Mouse (Mus musculus) liver, embryonic 13.5 days (tissue): ENCODE measurements around the gene Fahd1. TPM values are rescaled to one million over a fixed set of nuclear protein-coding genes. Genes with fewer than 3 reads are reported as not detected.
A peak's percentile ranks its signal among the peaks of the same experiment; 100 is the strongest.

Experiments
- ATAC-seq: fragments of 200-750 bp; cut with Nextera tagmentation; 2 replicates; pipeline ENCODE4 v1.8.0; 2017; ENCODE audit warnings: low read depth, mild to moderate bottlenecking, moderate number of reproducible peaks, moderate library complexity
- DNase-seq: peaks from one replicate; pipeline ENCODE4 v3.0.0; 2022
- H3K27ac ChIP-seq: fragments of 300-500 bp; sonication (generic); 2 replicates; pipeline ENCODE4 v1.5.1; 2015; ENCODE audit warnings: moderate library complexity, mild to moderate bottlenecking, inconsistent platforms
- H3K27me3 ChIP-seq: fragments of 300-500 bp; sonication (generic); 2 replicates; pipeline ENCODE4 v1.6.1; 2015; ENCODE audit warnings: mild to moderate bottlenecking, inconsistent platforms
- H3K36me3 ChIP-seq: fragments of 300-500 bp; sonication (generic); 2 replicates; pipeline ENCODE4 v1.6.1; 2015; ENCODE audit warnings: mild to moderate bottlenecking, inconsistent platforms
- H3K4me1 ChIP-seq: fragments of 300-500 bp; sonication (generic); replicated peaks from 2 replicates; pipeline ENCODE4 v1.6.1; 2015; ENCODE audit warnings: inconsistent platforms
- H3K4me2 ChIP-seq: fragments of 300-500 bp; sonication (generic); 2 replicates; pipeline ENCODE4 v1.6.1; 2015; ENCODE audit warnings: inconsistent platforms, mild to moderate bottlenecking, moderate library complexity
- H3K4me3 ChIP-seq: fragments of 300-500 bp; sonication (generic); replicated peaks from 2 replicates; pipeline ENCODE4 v1.5.1; 2015; ENCODE audit warnings: mild to moderate bottlenecking, inconsistent platforms
- H3K9ac ChIP-seq: fragments of 300-500 bp; sonication (generic); 2 replicates; pipeline ENCODE4 v1.6.1; 2015; ENCODE audit warnings: mild to moderate bottlenecking, inconsistent platforms
- H3K9me3 ChIP-seq: fragments of 300-500 bp; sonication (generic); replicated peaks from 2 replicates; pipeline ENCODE4 v1.6.1; 2016; ENCODE audit warnings: inconsistent platforms
- WGBS: fragments of 180-500 bp; shearing (Covaris S2); methylation state at CpG from one replicate; pipeline ENCODE4 v1.1.7; 2015; ENCODE audit not compliant: insufficient replicate concordance; 5-methylcytosine and 5-hydroxymethylcytosine counted together
- polyA plus RNA-seq: library from polyadenylated mRNA; unstranded; fragments of >200 nt; fragmentation: Nextera tagmentation; extraction: Ambion mirVana; gene quantifications from 2 replicates; pipeline ENCODE4 v1.2.1, GENCODE M21; 2015

Gene Fahd1
- polyA plus RNA-seq, 1 experiment from 2014 or later: 34.6 TPM

DNA sequence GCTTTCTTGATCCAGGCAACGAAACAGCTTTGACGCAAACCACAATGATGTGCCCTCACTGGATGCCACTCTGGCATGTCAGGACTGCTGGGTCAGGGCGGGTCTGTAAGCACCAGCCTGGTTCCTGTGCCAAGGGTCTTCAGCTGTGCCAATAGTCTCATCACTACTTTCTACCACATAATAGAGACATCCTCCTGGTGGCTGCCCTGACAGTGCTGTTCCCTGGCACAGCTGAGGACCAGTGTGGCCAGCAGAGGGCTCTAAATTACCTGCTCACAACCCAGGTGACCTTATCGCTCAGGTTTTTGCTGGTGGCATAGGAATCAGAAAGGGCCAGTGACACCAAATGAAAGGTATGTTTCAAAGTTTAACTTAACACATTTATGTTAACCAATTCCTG lies 9.0 kb downstream of the Fahd1 start:
- Histone ChIP-seq H3K36me3 (no peaks in the 10 kb centered on the region), H3K4me2 (no peak overlapping the region), H3K27me3 (peaks cover 26% of the 10 kb centered on the region), H3K4me1 (peaks cover 8% of the 10 kb centered on the region; the same call in 1 of the 2 replicates), H3K9me3 (no peaks in the 10 kb centered on the region), H3K4me3 (no peak overlapping the region), H3K27ac (no peak overlapping the region), H3K9ac (no peak overlapping the region)
- WGBS: 57% methylated on average over 4 of the region's 4 CpGs
- ATAC-seq: peak; percentile 67
- no peak for DNase-seq

DNA sequence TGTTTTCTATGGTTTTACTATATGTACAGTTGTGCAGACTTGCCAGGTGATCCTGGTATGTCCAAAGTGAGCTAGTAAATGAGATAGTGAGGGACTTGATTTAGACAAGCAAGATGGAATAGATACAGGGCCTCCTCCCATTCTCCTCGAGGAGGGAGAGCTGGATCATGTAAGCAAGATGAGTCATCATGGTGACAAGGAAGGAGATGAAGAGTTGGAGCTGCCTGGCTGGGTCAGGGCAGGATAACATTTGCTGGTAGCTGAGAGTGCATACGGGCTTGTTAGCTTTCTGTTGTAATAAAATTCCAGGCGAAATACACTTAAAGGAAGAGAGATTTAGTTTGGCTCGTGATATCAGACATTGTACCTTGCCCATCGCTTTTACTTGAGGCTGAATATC lies 9.8 kb downstream of the Fahd1 start:
- no peak for ATAC-seq
- no peak overlapping the region for H3K4me3 ChIP-seq
- DNase-seq: no peak
- peaks cover 5% of the 10 kb centered on the region; the same call in 1 of the 2 replicates for H3K4me1 ChIP-seq
- no peaks in the 10 kb centered on the region for H3K9me3 ChIP-seq
- no peaks in the 10 kb centered on the region for H3K36me3 ChIP-seq
- H3K9ac ChIP-seq: no peak overlapping the region
- peaks cover 28% of the 10 kb centered on the region for H3K27me3 ChIP-seq
- 33% methylated on average over 5 of the region's 5 CpGs for WGBS
- H3K27ac ChIP-seq: no peak overlapping the region
- H3K4me2 ChIP-seq: no peak overlapping the region

DNA sequence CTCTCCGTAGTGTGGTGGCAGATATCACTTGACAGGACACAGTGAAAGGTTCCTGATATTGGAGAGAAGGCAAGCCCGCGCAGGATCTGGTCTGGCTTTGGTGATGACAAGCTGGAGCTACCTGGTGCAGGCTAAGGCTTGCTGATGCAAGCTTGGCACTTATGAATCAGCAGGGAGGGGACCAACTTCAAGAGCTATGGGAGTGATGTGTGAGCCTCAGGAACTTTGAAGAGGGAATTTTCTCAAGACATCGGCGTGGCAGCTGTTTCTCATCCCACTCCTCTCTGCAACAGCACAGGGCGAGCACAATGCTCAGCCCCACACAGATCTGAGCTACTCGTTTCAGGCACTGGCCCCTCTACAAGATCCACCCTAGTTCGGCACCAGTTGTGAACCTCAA lies 10.3 kb downstream of the Fahd1 start, which contains the start of gene Hagh:
Hagh (plus strand) TSS at position 302 of the 400 bp plus-strand sequence.
- ATAC-seq: no peak
- no peaks in the 10 kb centered on the region for H3K9me3 ChIP-seq
- no peaks in the 10 kb centered on the region for H3K36me3 ChIP-seq
- WGBS: 59% methylated on average over 8 of the region's 8 CpGs
- H3K4me3 ChIP-seq: no peak within 1 kb of the TSS
- no peak within 1 kb of the TSS for H3K9ac ChIP-seq
- H3K27me3 ChIP-seq: peaks cover 26% of the 10 kb centered on the region
- H3K4me1 ChIP-seq: peaks cover 3% of the 10 kb centered on the region; the same call in 1 of the 2 replicates
- no peak within 1 kb of the TSS for H3K27ac ChIP-seq
- H3K4me2 ChIP-seq: no peak within 1 kb of the TSS
- DNase-seq: no peak

DNA sequence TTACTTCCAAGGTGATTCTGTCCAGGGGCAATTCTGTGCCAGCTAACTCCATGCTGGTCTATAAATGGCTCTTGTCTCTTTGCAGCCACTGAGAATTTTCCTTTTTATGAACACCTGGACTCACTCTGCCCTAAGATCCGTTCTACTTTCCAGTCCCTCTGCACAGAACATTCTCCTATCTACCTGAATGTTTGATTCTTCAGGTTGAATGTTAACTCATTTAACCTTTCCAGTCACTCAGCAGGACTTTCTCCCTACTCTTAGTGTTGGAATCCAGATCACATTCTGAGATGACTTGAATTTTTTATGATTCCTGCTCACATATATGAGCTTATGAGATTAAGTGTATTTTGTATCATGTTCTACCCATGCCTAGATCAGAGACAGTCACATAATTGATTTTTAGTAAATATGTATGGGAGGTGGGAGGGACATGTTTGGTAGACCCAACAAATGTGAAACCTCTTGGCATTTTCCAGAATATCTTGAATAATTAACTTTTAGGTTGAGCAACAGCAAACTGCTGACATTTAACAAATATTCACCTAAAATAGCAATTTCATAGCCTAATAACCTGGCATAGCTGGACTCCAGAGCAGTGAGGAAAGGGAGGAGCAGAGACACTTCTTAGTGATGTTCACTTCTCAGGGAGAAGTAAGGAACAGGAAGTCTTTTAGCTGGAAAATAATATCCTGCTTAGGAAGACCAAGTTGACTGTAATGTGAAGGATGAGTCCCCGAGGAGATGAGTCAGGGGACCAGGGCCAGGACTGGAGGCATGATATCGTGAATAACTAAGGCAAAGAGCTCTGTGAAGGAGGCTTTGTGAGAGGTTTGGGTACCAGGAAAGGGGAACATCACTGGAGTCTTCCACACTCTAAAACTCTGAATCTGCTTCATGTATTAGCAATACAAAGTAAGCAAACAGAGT lies 28.5 kb downstream of the Fahd1 start:
- WGBS: 39% methylated on average over 3 of the region's 3 CpGs
- no peak overlapping the region for H3K4me2 ChIP-seq
- no peaks in the 10 kb centered on the region for H3K4me1 ChIP-seq
- no peak overlapping the region for H3K27ac ChIP-seq
- no peaks in the 10 kb centered on the region for H3K36me3 ChIP-seq
- H3K27me3 ChIP-seq: peaks cover 28% of the 10 kb centered on the region
- no peak overlapping the region for H3K4me3 ChIP-seq
- DNase-seq: no peak
- no peaks in the 10 kb centered on the region for H3K9me3 ChIP-seq
- H3K9ac ChIP-seq: no peak overlapping the region
- ATAC-seq: no peak

DNA sequence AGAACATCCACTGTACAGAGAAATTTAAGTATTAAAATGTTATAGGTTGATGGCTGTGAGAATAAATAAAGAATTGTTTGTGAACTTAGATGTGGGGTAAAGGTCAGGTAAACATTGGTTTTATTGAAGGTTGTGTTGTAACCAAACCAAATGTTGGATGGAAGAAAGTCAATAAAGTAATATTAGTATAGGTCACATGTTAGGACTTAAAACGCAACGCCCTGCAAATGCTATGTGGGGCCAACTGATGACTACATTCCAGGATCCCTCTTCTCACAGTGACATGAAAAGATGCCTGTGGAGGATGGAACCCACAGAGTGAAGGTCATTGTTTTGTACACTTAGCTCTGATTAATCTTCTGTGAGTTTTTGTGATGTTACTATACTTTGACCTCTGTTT lies 30.7 kb downstream of the Fahd1 start:
- H3K27me3 ChIP-seq: peaks cover 18% of the 10 kb centered on the region
- ATAC-seq (no peak), DNase-seq (no peak)
- no peak overlapping the region for H3K27ac ChIP-seq
- H3K9me3 ChIP-seq: no peaks in the 10 kb centered on the region
- H3K36me3 ChIP-seq: no peaks in the 10 kb centered on the region
- H3K4me3 ChIP-seq: no peak overlapping the region
- WGBS: 56% methylated on average over 2 of the region's 2 CpGs
- no peak overlapping the region for H3K9ac ChIP-seq
- H3K4me1 ChIP-seq: peaks cover 10% of the 10 kb centered on the region
- no peak overlapping the region for H3K4me2 ChIP-seq

DNA sequence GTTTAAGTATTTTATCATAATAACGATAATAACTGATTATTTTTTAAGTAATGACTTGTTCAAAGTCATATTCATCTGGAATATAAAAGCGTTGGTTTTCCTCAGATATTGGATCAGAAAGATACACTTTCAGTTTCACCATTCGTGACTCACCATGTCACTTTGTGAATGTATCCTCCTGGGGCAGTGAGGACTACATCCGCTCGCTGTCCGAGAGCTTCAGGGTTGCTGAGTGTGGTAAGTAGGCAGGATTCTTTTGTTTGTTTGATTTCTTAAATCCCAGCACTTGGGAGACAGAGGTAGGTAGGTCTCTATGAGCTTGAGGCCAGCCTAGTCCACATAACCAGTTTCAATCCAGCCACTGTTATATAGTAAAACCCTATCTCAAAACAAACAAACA lies 32.0 kb downstream of the Fahd1 start:
- ATAC-seq: no peak
- Histone ChIP-seq H3K27ac (no peak overlapping the region), H3K4me3 (no peak overlapping the region), H3K4me1 (peaks cover 17% of the 10 kb centered on the region), H3K9ac (no peak overlapping the region), H3K4me2 (no peak overlapping the region), H3K9me3 (no peaks in the 10 kb centered on the region), H3K36me3 (no peaks in the 10 kb centered on the region), H3K27me3 (peaks cover 10% of the 10 kb centered on the region)
- WGBS: 50% methylated on average over 6 of the region's 6 CpGs
- DNase-seq: no peak

DNA sequence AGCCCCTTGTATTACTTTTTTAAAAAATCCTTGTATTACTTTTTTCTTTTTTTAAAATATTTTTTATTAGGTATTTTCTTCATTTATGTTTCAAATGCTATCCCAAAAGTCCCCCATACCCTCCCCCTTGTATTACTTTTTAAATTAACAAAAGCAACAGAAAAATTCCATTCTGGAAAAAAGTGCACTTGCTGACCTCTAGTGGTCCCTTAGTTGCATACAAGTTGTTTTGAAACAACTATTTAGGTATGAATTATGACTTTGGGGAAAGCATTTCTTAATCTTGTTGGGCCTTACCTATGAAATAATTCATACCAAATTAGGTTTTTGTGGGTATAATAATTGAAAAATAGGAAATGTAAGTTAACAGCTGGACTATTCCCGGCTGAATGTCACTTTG lies 32.7 kb downstream of the Fahd1 start:
- Histone ChIP-seq H3K4me1 (peaks cover 22% of the 10 kb centered on the region), H3K27ac (no peak overlapping the region), H3K4me2 (no peak overlapping the region), H3K9me3 (no peaks in the 10 kb centered on the region), H3K9ac (no peak overlapping the region), H3K27me3 (peaks cover 10% of the 10 kb centered on the region), H3K4me3 (no peak overlapping the region), H3K36me3 (no peaks in the 10 kb centered on the region)
- no peak for ATAC-seq
- DNase-seq: no peak
- 38% methylated on average over 1 of the region's 1 CpGs for WGBS

DNA sequence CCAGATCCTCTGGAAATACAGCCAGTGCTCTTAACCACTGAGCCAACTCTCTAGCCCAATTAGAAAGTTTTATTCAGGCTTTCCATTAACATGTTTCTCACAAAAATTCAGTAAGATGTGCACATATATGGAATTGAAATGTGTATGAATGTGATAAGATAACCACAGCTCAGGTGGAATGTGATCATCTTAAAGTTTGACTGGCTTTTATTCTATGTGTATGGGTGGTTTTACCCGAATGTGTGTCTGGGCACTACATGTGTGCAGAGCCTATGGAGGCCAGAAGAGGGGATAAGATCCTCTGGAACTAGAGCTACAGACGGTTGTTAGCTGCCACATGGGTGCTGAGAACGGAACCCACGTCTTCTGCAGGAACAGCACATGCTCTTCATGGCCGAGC lies 34.9 kb downstream of the Fahd1 start:
- Histone ChIP-seq H3K27me3 (no peaks in the 10 kb centered on the region), H3K27ac (peak overlapping the region; percentile 35), H3K9ac (no peak overlapping the region), H3K9me3 (no peaks in the 10 kb centered on the region), H3K4me2 (no peak overlapping the region), H3K4me3 (no peak overlapping the region), H3K36me3 (no peaks in the 10 kb centered on the region), H3K4me1 (peaks cover 39% of the 10 kb centered on the region)
- peak; percentile 61; the same call in 1 of the 2 replicates for ATAC-seq
- 58% methylated on average over 5 of the region's 5 CpGs for WGBS
- no peak for DNase-seq

DNA sequence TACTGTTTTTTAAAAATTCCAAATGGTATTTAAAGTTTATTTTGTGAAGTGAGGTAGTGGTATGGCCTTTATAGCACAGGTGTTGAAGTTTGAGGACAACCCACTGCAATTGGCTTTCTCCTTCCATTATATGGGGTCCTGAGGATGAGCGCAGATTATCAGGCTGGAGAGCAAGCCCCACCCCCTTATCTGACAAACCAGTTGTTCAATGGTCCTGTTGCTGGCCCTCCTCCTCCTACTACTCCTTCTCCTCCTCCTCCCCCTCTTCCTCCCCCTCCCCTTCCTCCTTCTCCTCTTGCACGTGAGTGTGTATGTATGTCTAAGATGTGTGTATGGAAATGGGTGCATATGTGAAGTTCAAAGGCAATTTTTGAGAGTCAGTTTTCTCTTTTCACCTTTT lies 37.9 kb downstream of the Fahd1 start:
- WGBS: 10% methylated on average over 2 of the region's 2 CpGs
- H3K4me2 ChIP-seq: peak overlapping the region; percentile 26
- no peaks in the 10 kb centered on the region for H3K36me3 ChIP-seq
- ATAC-seq: peak; percentile 87
- H3K9ac ChIP-seq: no peak overlapping the region
- peaks cover 39% of the 10 kb centered on the region for H3K4me1 ChIP-seq
- H3K9me3 ChIP-seq: no peaks in the 10 kb centered on the region
- DNase-seq: no peak
- no peak overlapping the region for H3K4me3 ChIP-seq
- H3K27me3 ChIP-seq: peaks cover 11% of the 10 kb centered on the region
- H3K27ac ChIP-seq: peak overlapping the region; percentile 52

DNA sequence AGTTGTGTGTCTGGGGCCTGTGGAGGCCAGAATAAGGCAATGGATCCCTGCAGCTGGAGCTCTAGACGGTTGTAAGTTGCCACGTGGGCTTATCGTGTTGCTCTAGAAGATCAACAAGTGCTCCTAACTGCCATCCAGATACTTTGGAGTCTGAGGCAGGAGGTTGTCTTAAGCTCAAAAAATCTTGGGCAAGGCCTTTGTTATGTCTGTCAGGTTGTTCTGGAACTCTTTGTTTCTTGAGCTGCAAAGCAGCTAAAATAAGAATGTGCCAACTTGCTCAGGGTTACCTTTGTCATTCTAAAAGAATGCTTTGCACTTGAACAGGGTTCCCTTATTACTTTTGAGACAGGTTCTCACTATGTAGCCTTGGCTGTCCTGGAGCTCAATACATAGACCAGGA lies 39.0 kb downstream of the Fahd1 start:
- H3K4me3 ChIP-seq: no peak overlapping the region
- H3K9ac ChIP-seq: no peak overlapping the region
- H3K4me1 ChIP-seq: peaks cover 39% of the 10 kb centered on the region
- H3K36me3 ChIP-seq: no peaks in the 10 kb centered on the region
- no peaks in the 10 kb centered on the region for H3K9me3 ChIP-seq
- 63% methylated on average over 3 of the region's 3 CpGs for WGBS
- H3K27ac ChIP-seq: peak overlapping the region; percentile 52; the same call in 1 of the 2 replicates
- DNase-seq (no peak), ATAC-seq (no peak)
- H3K4me2 ChIP-seq: no peak overlapping the region
- peaks cover 18% of the 10 kb centered on the region for H3K27me3 ChIP-seq

DNA sequence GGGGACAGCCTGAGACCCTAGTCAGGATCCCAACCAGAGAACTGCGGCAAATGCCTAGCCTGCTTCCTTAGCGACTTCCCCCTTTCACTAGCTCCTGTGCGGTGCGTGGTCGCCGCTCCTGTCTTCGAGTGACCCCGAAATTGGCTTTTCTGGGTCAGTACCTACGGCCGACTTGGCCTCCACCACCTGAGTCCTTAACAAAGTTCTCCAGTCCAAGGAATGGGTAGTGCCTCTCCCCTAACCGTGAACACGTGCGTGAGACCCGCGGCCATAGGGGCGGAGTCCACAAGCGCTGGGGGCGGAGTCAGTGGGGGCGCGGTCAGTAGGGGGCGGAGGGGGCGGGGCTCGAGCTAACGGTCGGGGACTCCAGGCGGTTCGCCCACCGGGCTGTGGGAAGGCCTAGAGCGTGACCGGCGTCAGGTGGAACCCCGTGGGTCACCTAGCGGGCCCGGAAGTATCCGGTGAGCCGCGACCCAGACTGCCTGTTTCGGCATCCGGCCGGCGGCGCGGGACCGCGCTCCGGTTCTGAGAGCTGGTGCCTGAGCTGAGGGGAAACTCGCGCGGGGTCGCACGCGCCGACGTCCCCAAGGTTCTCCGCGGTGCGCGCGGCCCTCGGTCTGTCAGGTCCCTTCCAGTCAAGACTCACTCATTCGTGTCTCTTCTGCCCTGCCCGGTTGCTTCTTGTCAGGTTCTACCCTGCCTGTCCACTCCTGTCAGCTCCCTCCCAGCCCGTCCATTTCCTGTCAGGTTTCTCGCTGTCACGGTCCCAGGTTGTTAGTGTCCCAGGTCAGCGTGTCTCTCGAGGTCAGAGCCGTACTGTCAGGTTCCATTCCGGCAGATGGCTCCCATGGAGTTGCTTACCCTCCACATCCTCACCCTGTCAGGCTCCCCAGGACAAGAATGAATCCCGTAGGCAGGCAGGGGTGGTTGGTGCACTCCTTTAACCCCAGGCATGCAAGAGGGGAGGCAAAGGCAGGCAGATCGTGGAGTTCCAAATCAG lies 45.9 kb downstream of the Fahd1 start, which contains the start of gene Meiob:
Meiob (plus strand) TSS at position 338 of the 1,000 bp plus-strand sequence.
- Histone ChIP-seq H3K4me2 (peak within 1 kb of the TSS; percentile 93), H3K4me3 (peak within 1 kb of the TSS; percentile 81), H3K4me1 (peaks cover 23% of the 10 kb centered on the region), H3K27ac (peak within 1 kb of the TSS; percentile 58; the same call in 1 of the 2 replicates), H3K9me3 (no peaks in the 10 kb centered on the region), H3K27me3 (peaks cover 25% of the 10 kb centered on the region), H3K9ac (peak within 1 kb of the TSS; percentile 82), H3K36me3 (no peaks in the 10 kb centered on the region)
- WGBS: under 1% methylated on average over 71 of the region's 71 CpGs
- DNase-seq (peak; percentile 71), ATAC-seq (peak; percentile 84)
